Mouse (Mus musculus): ENCODE data around the gene Trim80.

DNA sequence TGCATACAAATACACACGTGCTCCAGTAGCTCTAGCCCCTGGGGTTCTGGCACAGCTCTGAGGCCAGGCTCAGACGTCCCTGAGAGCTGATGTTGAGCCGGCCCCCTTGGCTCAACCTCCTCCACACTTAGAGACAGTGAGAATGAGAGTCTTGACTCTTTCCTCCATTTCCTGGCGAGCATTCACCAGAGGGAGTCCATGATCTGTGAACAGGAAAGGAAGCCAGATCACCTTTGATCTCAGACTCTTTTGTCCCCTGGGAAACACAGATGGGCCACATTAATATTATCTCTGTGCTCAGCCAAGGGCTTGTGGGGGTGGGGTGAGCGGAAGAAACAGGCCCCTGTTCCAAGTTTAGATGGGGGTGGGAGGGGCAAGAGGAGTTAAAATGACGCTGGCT is 17.1 kb downstream of the Trim80 start:
- TF ChIP-seq CHD2 (IDR thresholded peaks at IDR 0.05; ENCODE audit: low read depth, low read length), result no peak
- TF ChIP-seq MAFK (IDR thresholded peaks at IDR 0.05; ENCODE audit: insufficient read depth, low read depth, low read length), result no peak
- TF ChIP-seq ZNF384 (IDR thresholded peaks at IDR 0.05; ENCODE audit: low read depth, low read length), result no peak
- no peak for TF ChIP-seq HCFC1 (IDR thresholded peaks at IDR 0.05; ENCODE audit: borderline replicate concordance, insufficient read depth, low read length)
- no peak for TF ChIP-seq ZC3H11A (IDR thresholded peaks at IDR 0.05; ENCODE audit: borderline replicate concordance, low read depth, low read length)

All from ES-E14 (cell line).